Mouse (Mus musculus) liver, embryonic 14.5 days (tissue): ENCODE measurements around the gene Vwce. TPM values are rescaled to one million over a fixed set of nuclear protein-coding genes. Genes with fewer than 3 reads are reported as not detected.

Source experiments
- ATAC-seq: fragments of 200-750 bp; cut with Nextera tagmentation; 2 replicates; pipeline ENCODE4 v1.8.0; 2017; ENCODE audit warnings: moderate number of reproducible peaks, mild to moderate bottlenecking, moderate library complexity; ENCODE audit not compliant: insufficient read depth
- DNase-seq, 3 experiments: peaks; one replicate each; pipeline ENCODE4 v3.0.0-alpha.2; 2012 to 2013; ENCODE audit warnings: low read depth in 3 of 3, low spot score in 3 of 3
- H3K27ac ChIP-seq: fragments of 300-500 bp; sonication (generic); 2 replicates; pipeline ENCODE4 v1.5.1; 2014; ENCODE audit warnings: moderate library complexity, mild to moderate bottlenecking, control low read depth, inconsistent platforms
- H3K27me3 ChIP-seq: fragments of 300-500 bp; sonication (generic); 2 replicates; pipeline ENCODE4 v1.6.1; 2014; ENCODE audit warnings: mild to moderate bottlenecking, low read length, moderate library complexity; ENCODE audit not compliant: control insufficient read depth, insufficient read depth
- H3K36me3 ChIP-seq: fragments of 300-500 bp; sonication (generic); replicated peaks from 2 replicates; pipeline ENCODE4 v1.6.1; 2014; ENCODE audit warnings: low read depth; ENCODE audit not compliant: control insufficient read depth, insufficient read depth
- H3K4me1 ChIP-seq, 2 experiments: fragments of 200-500 bp in 1 of 2; fragments of 300-500 bp in 1 of 2; sonication (generic) in 1 of 2; replicated peaks; 2 replicates each; pipeline ENCODE4 v1.6.1; 2012 to 2014; ENCODE audit warnings: antibody characterized with exemption in 1 of 2, inconsistent platforms in 1 of 2, low read length in 1 of 2; ENCODE audit not compliant: control insufficient read depth in 2 of 2, insufficient read depth in 2 of 2
- H3K4me2 ChIP-seq: fragments of 300-500 bp; sonication (generic); 2 replicates; pipeline ENCODE4 v1.6.1; 2014; ENCODE audit warnings: low read depth, mild to moderate bottlenecking, control low read depth, moderate library complexity
- H3K4me3 ChIP-seq, 2 experiments: fragments of 200-500 bp in 1 of 2; fragments of 300-500 bp in 1 of 2; sonication (generic) in 1 of 2; 2 replicates each; pipeline ENCODE4 v1.5.1; 2012 to 2014; ENCODE audit warnings: low read depth in 2 of 2, low read length in 2 of 2, mild to moderate bottlenecking in 2 of 2, control low read depth in 1 of 2, inconsistent platforms in 1 of 2, moderate library complexity in 1 of 2; ENCODE audit not compliant: insufficient read depth in 1 of 2
- H3K9ac ChIP-seq: fragments of 300-500 bp; sonication (generic); replicated peaks from 2 replicates; pipeline ENCODE4 v1.6.1; 2014; ENCODE audit warnings: mild to moderate bottlenecking, control low read depth, moderate library complexity
- H3K9me3 ChIP-seq: fragments of 300-500 bp; sonication (generic); 2 replicates; pipeline ENCODE4 v1.6.1; 2016; ENCODE audit warnings: low read length, mixed read lengths; ENCODE audit not compliant: control insufficient read depth
- CTCF ChIP-seq: IDR thresholded peaks from 2 replicates; pipeline ENCODE4 v1.5.1; 2016; ENCODE audit warnings: antibody characterized with exemption, low read depth, control low read depth
- EP300 ChIP-seq: IDR thresholded peaks from 2 replicates; pipeline ENCODE4 v1.6.1; 2016; ENCODE audit warnings: antibody characterized with exemption, low read depth
- WGBS: fragments of 180-500 bp; shearing (Covaris S2); extraction: QIAGEN DNeasy Blood & Tissue Kit; methylation state at CpG from one replicate; pipeline ENCODE4 v1.1.7; 2014; ENCODE audit not compliant: insufficient replicate concordance; 5-methylcytosine and 5-hydroxymethylcytosine counted together
- polyA plus RNA-seq, 2 experiments: library from polyadenylated mRNA; depleted of rRNA in 1 of 2; stranded (reverse) in 1 of 2; unstranded in 1 of 2; fragments of >200 nt; fragmentation: Nextera tagmentation in 1 of 2; extraction: Ambion mirVana in 1 of 2; gene quantifications; 2 replicates each; pipeline versions ENCODE4 v1.2.1 to v1.2.3; 2012 to 2014

Gene Vwce
- polyA plus RNA-seq, 2 experiments = 5.4 to 6.7 TPM

- peaks cover 18% of the 10 kb centered on the region for H3K36me3 ChIP-seq
- no peaks in the 10 kb centered on the region for H3K27me3 ChIP-seq
- H3K4me2 ChIP-seq = no peak overlapping the region
- no peaks in the 10 kb centered on the region for H3K9me3 ChIP-seq
- H3K4me3 ChIP-seq = no peak overlapping the region
- ATAC-seq = no peak; the same call in 1 of the 2 replicates
- no peak for DNase-seq
- no peak overlapping the region for H3K9ac ChIP-seq
- 0 out of 4 replicates have a peak, but pooled peaks cover 0 to 1% of the 10 kb centered on the region in 2 experiments for H3K4me1 ChIP-seq
- TF ChIP-seq CTCF (no peak), EP300 (no peak)
- H3K27ac ChIP-seq = no peak overlapping the region
- 65% methylated on average over 6 of the region's 6 CpGs for whole genome bisulfite sequencing
These were observed 74.9 kb downstream of the Vwce start for GRCm38 (mm10) chr19:10708900-10709299.

- no peaks in the 10 kb centered on the region for H3K4me1 ChIP-seq
- H3K9ac ChIP-seq = no peak overlapping the region
- no peak overlapping the region for H3K4me2 ChIP-seq
- no peak overlapping the region for H3K27ac ChIP-seq
- ATAC-seq = peak; percentile 65
- WGBS = 24% methylated on average over 8 of the region's 8 CpGs
- peaks cover 18% of the 10 kb centered on the region for H3K36me3 ChIP-seq
- no peaks in the 10 kb centered on the region for H3K9me3 ChIP-seq
- H3K4me3 ChIP-seq = no peak overlapping the region
- DNase-seq = peak; percentile 57 to 63 (median 59)
- TF ChIP-seq EP300 = no peak
- TF ChIP-seq CTCF = peak; percentile 100
- H3K27me3 ChIP-seq = no peaks in the 10 kb centered on the region
These were observed 75.5 kb downstream of the Vwce start for GRCm38 (mm10) chr19:10709360-10710087.

GRCm38 (mm10) chr19:10710088-10710511 is 76.1 kb downstream of the Vwce start:
- no peaks in the 10 kb centered on the region for H3K27me3 ChIP-seq
- no peak overlapping the region for H3K4me2 ChIP-seq
- DNase-seq = peak in 1 of 3 experiments; percentile 25
- WGBS = 75% methylated on average over 9 of the region's 9 CpGs
- no peak overlapping the region for H3K4me3 ChIP-seq
- peaks cover 18% of the 10 kb centered on the region for H3K36me3 ChIP-seq
- ATAC-seq = peak; percentile 37; the same call in 1 of the 2 replicates
- no peak overlapping the region for H3K27ac ChIP-seq
- no peaks in the 10 kb centered on the region for H3K9me3 ChIP-seq
- TF ChIP-seq CTCF = peak; percentile 83
- TF ChIP-seq EP300 = no peak
- H3K9ac ChIP-seq = no peak overlapping the region
- H3K4me1 ChIP-seq = no peaks in the 10 kb centered on the region

GRCm38 (mm10) chr19:10710751-10711150 is 76.7 kb downstream of the Vwce start:
- Histone ChIP-seq H3K4me1 (no peaks in the 10 kb centered on the region), H3K9me3 (no peaks in the 10 kb centered on the region), H3K27me3 (no peaks in the 10 kb centered on the region), H3K4me2 (no peak overlapping the region), H3K4me3 (no peak overlapping the region), H3K27ac (no peak overlapping the region), H3K36me3 (peaks cover 18% of the 10 kb centered on the region), H3K9ac (no peak overlapping the region)
- 79% methylated on average over 4 of the region's 4 CpGs for WGBS
- ATAC-seq = no peak
- no peak for DNase-seq
- TF ChIP-seq CTCF (no peak), EP300 (no peak)

- Histone ChIP-seq H3K4me2 (no peak overlapping the region), H3K4me1 (no peaks in the 10 kb centered on the region), H3K27me3 (no peaks in the 10 kb centered on the region), H3K9me3 (no peaks in the 10 kb centered on the region), H3K27ac (no peak overlapping the region), H3K36me3 (peaks cover 18% of the 10 kb centered on the region), H3K9ac (no peak overlapping the region), H3K4me3 (no peak overlapping the region)
- ATAC-seq (no peak), DNase-seq (no peak)
- no peak for TF ChIP-seq CTCF
- no peak for TF ChIP-seq EP300
- WGBS = 84% methylated on average over 7 of the region's 7 CpGs
These were observed 78.2 kb downstream of the Vwce start for GRCm38 (mm10) chr19:10712194-10712593.
